ENCODE assay signal across 13 mouse cellular contexts in the genomic region with DNA sequence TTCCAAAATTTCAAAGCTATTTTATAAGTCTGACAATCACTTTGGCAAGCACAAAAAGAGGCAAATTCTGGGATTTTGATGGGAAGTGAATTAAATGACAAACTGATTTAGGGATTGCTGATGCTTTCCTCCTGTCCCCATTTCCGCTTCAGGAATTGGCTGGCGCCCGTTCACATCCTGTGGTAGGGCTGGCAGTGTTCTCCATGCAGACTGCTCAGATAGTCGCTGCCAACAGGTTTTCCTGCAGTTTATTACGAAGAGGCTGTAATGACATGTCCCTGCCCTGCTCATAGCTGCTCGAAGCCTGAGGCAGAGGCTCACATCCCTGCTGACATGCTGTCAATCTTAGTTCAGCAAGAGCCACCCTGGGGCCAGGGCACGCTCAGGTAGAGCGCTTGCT.
DNase-seq lines count a peak whose midpoint lies in the region; ATAC-seq lines count a peak whose summit lies in the region.
"Had no signal": no experiment of that assay in that cellular context is flagged by ENCODE, and none has a peak within 500 bp of the region (broad histone marks: within the 10 kb centered on the region; RNA-seq: fewer than 3 reads in every experiment).

No protein-coding gene starts in this region.

- DNase-seq in embryonic facial prominence, embryonic 14.5 days (ENCODE audit: low spot score), result peak; percentile 11
- no peak for DNase-seq in embryonic facial prominence, embryonic 10.5 days (ENCODE audit: low spot score)
- DNase-seq in lung, postnatal 14 days, result peak; percentile 2
- DNase-seq in lung, postnatal 25 days (ENCODE audit: low spot score), result no peak
- peak; percentile 70 for DNase-seq in cerebellum, adult 9-10 months
- peak; percentile 5 to 31 for DNase-seq in layer of hippocampus, adult 8-10 months (ENCODE audit: low spot score in 2 of 2)
- no peak for DNase-seq in neural tube, embryonic 10.5 days (ENCODE audit: extremely low spot score, low spot score)
- no peak for DNase-seq in testis, postnatal 14 days (ENCODE audit: low spot score)
- DNase-seq: heart, postnatal 14 days; thymus, postnatal 36 days had no signal

- no peak overlapping the region for H3K4me3 ChIP-seq in embryonic facial prominence, embryonic 14.5 days (ENCODE audit: low read depth, low read length)
- no peak overlapping the region for H3K4me3 ChIP-seq in embryonic facial prominence, embryonic 10.5 days
- H3K4me3 ChIP-seq: embryonic facial prominence, embryonic 15.5 days; limb, embryonic 10.5 days had no signal

- no peaks in the 10 kb centered on the region for H3K27me3 ChIP-seq in embryonic facial prominence, embryonic 14.5 days (replicated peaks; ENCODE audit: control insufficient read depth, insufficient read depth, low read length)
- H3K27me3 ChIP-seq in embryonic facial prominence, embryonic 10.5 days (replicated peaks; ENCODE audit: low read depth, poor library complexity, severe bottlenecking), result no peaks in the 10 kb centered on the region
- H3K27me3 ChIP-seq: embryonic facial prominence, embryonic 15.5 days had no signal

- no peak overlapping the region for H3K9ac ChIP-seq in embryonic facial prominence, embryonic 14.5 days (ENCODE audit: low read depth, low read length)
- H3K9ac ChIP-seq: embryonic facial prominence, embryonic 15.5 days had no signal

- H3K27ac ChIP-seq in embryonic facial prominence, embryonic 14.5 days (replicated peaks; ENCODE audit: low read depth, low read length), result no peak overlapping the region
- H3K27ac ChIP-seq in embryonic facial prominence, embryonic 10.5 days (replicated peaks), result no peak overlapping the region
- H3K27ac ChIP-seq: embryonic facial prominence, embryonic 15.5 days; limb, embryonic 10.5 days had no signal

- no peak for ATAC-seq in embryonic facial prominence, embryonic 14.5 days (ENCODE audit: low read depth)

- WGBS in embryonic facial prominence, embryonic 14.5 days, result 66% methylated on average over 8 of the region's 8 CpGs
- 88% methylated on average over 8 of the region's 8 CpGs for WGBS in embryonic facial prominence, embryonic 10.5 days

- H3K36me3 ChIP-seq in embryonic facial prominence, embryonic 14.5 days (ENCODE audit: control insufficient read depth, insufficient read depth, low read length), result peaks cover 12% of the 10 kb centered on the region; the same call in 1 of the 2 replicates
- 0 out of 2 replicates have a peak, but pooled peaks cover 2% of the 10 kb centered on the region for H3K36me3 ChIP-seq in embryonic facial prominence, embryonic 10.5 days (replicated peaks)
- H3K36me3 ChIP-seq: embryonic facial prominence, embryonic 15.5 days; G1E; limb, embryonic 10.5 days had no signal

- no peak overlapping the region for H3K4me2 ChIP-seq in embryonic facial prominence, embryonic 14.5 days (ENCODE audit: low read depth, low read length)
- H3K4me2 ChIP-seq: embryonic facial prominence, embryonic 15.5 days had no signal

- H3K9me3 ChIP-seq in embryonic facial prominence, embryonic 14.5 days (ENCODE audit: control insufficient read depth, low read length), result no peaks in the 10 kb centered on the region
- H3K9me3 ChIP-seq in embryonic facial prominence, embryonic 10.5 days, result peaks cover 7% of the 10 kb centered on the region; the same call in 1 of the 2 replicates
- H3K9me3 ChIP-seq: embryonic facial prominence, embryonic 15.5 days had no signal

- H3K4me1 ChIP-seq in embryonic facial prominence, embryonic 14.5 days (ENCODE audit: control insufficient read depth, insufficient read depth, low read length), result no peaks in the 10 kb centered on the region
- H3K4me1 ChIP-seq in embryonic facial prominence, embryonic 10.5 days, result no peaks in the 10 kb centered on the region

Comparison
In these comparisons a context has a peak if more than half of its experiments do, and no peak if none do; other contexts are left out.
1. DNase-seq: peak in embryonic facial prominence, embryonic 14.5 days (single experiment), lung, postnatal 14 days (single experiment), cerebellum, adult 9-10 months (single experiment) and layer of hippocampus, adult 8-10 months (2 of 2); none in embryonic facial prominence, embryonic 10.5 days (single experiment), lung, postnatal 25 days (single experiment), neural tube, embryonic 10.5 days (single experiment) and testis, postnatal 14 days (single experiment).